Mouse (Mus musculus) heart, embryonic 12.5 days (tissue): Measurements from ENCODE around the gene Klhl22. TPM values are rescaled to one million over a fixed set of nuclear protein-coding genes. Genes with fewer than 3 reads are reported as not detected.

ENCODE experiments used
- ATAC-seq: fragments of 200-750 bp; cut with Nextera tagmentation; 2 replicates; pipeline ENCODE4 v1.8.0; 2017; ENCODE audit warnings: moderate TSS enrichment, moderate library complexity; ENCODE audit not compliant: insufficient number of reproducible peaks, low FRiP score
- H3K27ac ChIP-seq: fragments of 300-500 bp; sonication (generic); 2 replicates; pipeline ENCODE4 v1.5.1; 2016; ENCODE audit warnings: mild to moderate bottlenecking, moderate library complexity; ENCODE audit not compliant: poor library complexity, severe bottlenecking
- H3K27me3 ChIP-seq: fragments of 300-500 bp; sonication (generic); replicated peaks from 2 replicates; pipeline ENCODE4 v1.6.1; 2016; ENCODE audit warnings: mild to moderate bottlenecking, moderate library complexity
- H3K36me3 ChIP-seq: fragments of 300-500 bp; sonication (generic); 2 replicates; pipeline ENCODE4 v1.6.1; 2016; ENCODE audit warnings: mild to moderate bottlenecking, moderate library complexity
- H3K4me1 ChIP-seq: fragments of 300-500 bp; sonication (generic); replicated peaks from 2 replicates; pipeline ENCODE4 v1.6.1; 2016; ENCODE audit warnings: mild to moderate bottlenecking
- H3K4me2 ChIP-seq: fragments of 300-500 bp; sonication (generic); 2 replicates; pipeline ENCODE4 v1.6.1; 2016; ENCODE audit warnings: mild to moderate bottlenecking, moderate library complexity
- H3K4me3 ChIP-seq: fragments of 300-500 bp; sonication (generic); 2 replicates; pipeline ENCODE4 v1.5.1; 2016; ENCODE audit warnings: mild to moderate bottlenecking
- H3K9ac ChIP-seq: fragments of 300-500 bp; sonication (generic); 2 replicates; pipeline ENCODE4 v1.6.1; 2016; ENCODE audit warnings: mild to moderate bottlenecking, moderate library complexity
- H3K9me3 ChIP-seq: fragments of 300-500 bp; sonication (generic); replicated peaks from 2 replicates; pipeline ENCODE4 v1.6.1; 2016; ENCODE audit warnings: mild to moderate bottlenecking, moderate library complexity
- WGBS: fragments of 180-500 bp; shearing (Covaris S2); methylation state at CpG from one replicate; pipeline ENCODE4 v1.1.7; 2016; 5-methylcytosine and 5-hydroxymethylcytosine counted together
- polyA plus RNA-seq: library from polyadenylated mRNA; unstranded; fragments of >200 nt; fragmentation: Nextera tagmentation; extraction: Ambion mirVana; gene quantifications from 2 replicates; pipeline ENCODE4 v1.2.1, GENCODE M21; 2016

Klhl22 gene
- polyA plus RNA-seq, 1 experiment from 2014 or later, result 42.7 TPM

- WGBS, result 68% methylated on average over 1 of the region's 1 CpGs
Observed at GRCm38 (mm10) chr16:17779692-17780091, 20.3 kb downstream of the Klhl22 start.

GRCm38 (mm10) chr16:17785337-17785736, 25.9 kb downstream of the Klhl22 start:
- no peaks in the 10 kb centered on the region for H3K9me3 ChIP-seq
- H3K9ac ChIP-seq, result no peak overlapping the region
- no peak for ATAC-seq
- no peak overlapping the region for H3K4me3 ChIP-seq
- no peaks in the 10 kb centered on the region for H3K4me1 ChIP-seq
- WGBS, result 54% methylated on average over 3 of the region's 3 CpGs
- no peaks in the 10 kb centered on the region for H3K27me3 ChIP-seq
- peaks cover 59% of the 10 kb centered on the region for H3K36me3 ChIP-seq
- no peak overlapping the region for H3K4me2 ChIP-seq
- H3K27ac ChIP-seq, result no peak overlapping the region

More at GRCm38 (mm10) chr16:17779692-17780091, 20.3 kb downstream of the Klhl22 start:
- Histone ChIP-seq H3K9me3 (no peaks in the 10 kb centered on the region), H3K9ac (no peak overlapping the region), H3K4me3 (no peak overlapping the region), H3K27me3 (no peaks in the 10 kb centered on the region), H3K4me2 (no peak overlapping the region), H3K4me1 (no peaks in the 10 kb centered on the region), H3K27ac (no peak overlapping the region), H3K36me3 (peaks cover 49% of the 10 kb centered on the region)
- no peak for ATAC-seq

DNA sequence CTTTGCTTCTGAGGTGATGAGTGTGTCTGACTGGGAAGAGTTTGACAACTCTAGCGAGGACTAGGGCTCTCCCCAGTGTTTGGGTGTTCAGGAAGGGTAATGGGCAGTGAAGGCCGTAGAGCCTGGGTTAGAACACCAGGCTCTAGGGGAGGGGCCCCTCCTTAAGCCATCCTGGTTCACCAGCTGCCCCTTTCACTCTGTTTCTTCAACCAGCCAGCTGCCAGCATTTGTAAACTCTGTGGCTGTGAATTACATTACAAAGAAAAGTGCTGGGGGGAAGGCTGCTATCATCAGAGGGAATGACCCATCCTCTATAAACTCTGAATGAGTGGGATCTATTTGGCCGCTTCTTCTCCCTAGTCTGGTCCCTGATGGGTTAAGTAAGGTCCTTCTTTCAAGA, 33.3 kb downstream of the Klhl22 start:
- Histone ChIP-seq H3K4me2 (no peak overlapping the region), H3K9ac (no peak overlapping the region), H3K27ac (no peak overlapping the region), H3K36me3 (peaks cover 56% of the 10 kb centered on the region), H3K27me3 (peaks cover 17% of the 10 kb centered on the region), H3K4me3 (no peak overlapping the region), H3K9me3 (no peaks in the 10 kb centered on the region), H3K4me1 (peaks cover 16% of the 10 kb centered on the region)
- 70% methylated on average over 3 of the region's 3 CpGs for WGBS
- no peak for ATAC-seq

GRCm38 (mm10) chr16:17794047-17794446, 34.6 kb downstream of the Klhl22 start:
- no peaks in the 10 kb centered on the region for H3K9me3 ChIP-seq
- peaks cover 44% of the 10 kb centered on the region for H3K36me3 ChIP-seq
- no peak overlapping the region for H3K9ac ChIP-seq
- no peak for ATAC-seq
- peaks cover 20% of the 10 kb centered on the region for H3K27me3 ChIP-seq
- no peak overlapping the region for H3K27ac ChIP-seq
- H3K4me1 ChIP-seq, result peaks cover 27% of the 10 kb centered on the region
- WGBS, result 84% methylated on average over 4 of the region's 4 CpGs
- H3K4me2 ChIP-seq, result no peak overlapping the region
- H3K4me3 ChIP-seq, result no peak overlapping the region

GRCm38 (mm10) chr16:17795643-17796042, 36.2 kb downstream of the Klhl22 start:
- H3K4me2 ChIP-seq, result no peak overlapping the region
- no peak overlapping the region for H3K9ac ChIP-seq
- 63% methylated on average over 5 of the region's 5 CpGs for WGBS
- H3K27me3 ChIP-seq, result peaks cover 36% of the 10 kb centered on the region
- H3K9me3 ChIP-seq, result no peaks in the 10 kb centered on the region
- peaks cover 30% of the 10 kb centered on the region for H3K36me3 ChIP-seq
- no peak for ATAC-seq
- H3K4me1 ChIP-seq, result peaks cover 35% of the 10 kb centered on the region
- H3K4me3 ChIP-seq, result no peak overlapping the region
- H3K27ac ChIP-seq, result no peak overlapping the region

DNA sequence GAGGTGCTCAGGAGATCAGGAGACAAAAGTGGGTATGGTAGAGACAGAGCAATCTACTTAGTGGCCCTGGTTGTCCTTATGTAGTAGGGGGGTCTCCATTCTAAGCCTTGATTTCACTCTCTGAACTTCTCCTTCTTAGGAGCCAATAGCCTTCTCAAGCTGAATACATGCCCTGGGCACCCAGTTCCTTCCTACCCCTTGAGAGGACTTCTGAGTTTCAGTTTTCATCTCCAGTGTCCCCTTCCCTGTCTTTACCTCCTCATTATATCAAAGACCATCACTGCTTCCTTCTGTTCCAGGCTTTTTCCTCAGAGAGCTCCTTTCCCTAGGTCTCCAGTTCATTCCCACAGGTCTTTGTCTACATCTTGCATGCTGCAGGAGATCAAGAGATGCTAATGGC, 37.1 kb downstream of the Klhl22 start:
- peaks cover 45% of the 10 kb centered on the region for H3K27me3 ChIP-seq

DNA sequence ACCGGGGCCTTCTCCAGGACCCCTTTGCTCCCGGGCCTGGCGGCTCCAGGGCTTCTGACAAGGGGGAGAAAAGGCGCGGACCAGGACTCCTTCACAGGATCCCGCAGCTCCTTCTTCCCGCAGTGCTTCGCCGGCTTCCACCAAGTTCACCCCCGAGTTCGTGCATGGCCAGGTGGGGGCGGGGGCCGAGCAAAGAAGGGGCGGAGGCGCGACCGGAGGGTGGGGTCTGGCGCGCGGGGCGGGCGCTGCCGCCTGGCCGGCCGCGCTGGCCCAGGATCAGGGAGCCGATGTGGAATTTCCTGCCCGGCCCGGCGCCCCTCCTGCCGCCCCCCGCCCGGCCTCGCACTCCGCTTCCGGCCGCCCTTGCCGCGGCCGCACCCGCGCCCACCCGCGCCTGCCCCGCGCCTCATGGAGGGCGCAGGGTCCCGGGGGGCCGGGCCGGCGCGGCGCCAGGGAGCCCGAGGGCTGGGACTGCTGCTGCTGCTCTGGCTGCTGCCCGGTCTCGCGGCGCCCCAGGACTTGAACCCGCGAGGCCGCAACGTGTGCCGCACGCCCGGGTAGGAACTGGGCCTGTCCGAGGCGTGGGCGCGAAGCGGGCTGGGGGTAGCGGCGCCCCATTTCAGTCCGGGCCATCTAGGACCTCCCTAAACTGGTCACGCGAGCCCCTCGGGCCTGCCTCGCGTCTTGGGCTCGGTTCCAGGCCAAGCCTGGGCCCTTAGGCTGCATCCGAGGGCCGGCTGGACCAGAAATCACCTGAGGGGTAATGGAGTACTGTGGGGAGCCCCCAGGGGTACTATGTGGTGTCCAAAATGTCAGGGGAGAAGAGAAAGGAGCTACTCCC, 37.8 kb downstream of the Klhl22 start, which contains the start of gene Scarf2:
Scarf2 (plus strand) TSS at position 312 of the 841 bp plus-strand sequence.
- peak within 1 kb of the TSS; percentile 78 for H3K4me2 ChIP-seq
- H3K36me3 ChIP-seq, result peaks cover 18% of the 10 kb centered on the region
- no peaks in the 10 kb centered on the region for H3K9me3 ChIP-seq
- H3K9ac ChIP-seq, result peak within 1 kb of the TSS; percentile 83
- peaks cover 52% of the 10 kb centered on the region for H3K27me3 ChIP-seq
- peak within 1 kb of the TSS; percentile 64 for H3K4me3 ChIP-seq
- WGBS, result 1% methylated on average over 71 of the region's 81 CpGs
- peak within 1 kb of the TSS; percentile 77 for H3K27ac ChIP-seq
- ATAC-seq, result peak; percentile 69
- H3K4me1 ChIP-seq, result peaks cover 42% of the 10 kb centered on the region

More for the DNA sequence above, 37.1 kb downstream of the Klhl22 start:
- Histone ChIP-seq H3K36me3 (peaks cover 24% of the 10 kb centered on the region), H3K9me3 (no peaks in the 10 kb centered on the region), H3K4me2 (peak overlapping the region; percentile 78), H3K27ac (no peak overlapping the region), H3K4me1 (peaks cover 35% of the 10 kb centered on the region), H3K9ac (peak overlapping the region; percentile 83; the same call in 1 of the 2 replicates), H3K4me3 (peak overlapping the region; percentile 64)
- ATAC-seq, result no peak

DNA sequence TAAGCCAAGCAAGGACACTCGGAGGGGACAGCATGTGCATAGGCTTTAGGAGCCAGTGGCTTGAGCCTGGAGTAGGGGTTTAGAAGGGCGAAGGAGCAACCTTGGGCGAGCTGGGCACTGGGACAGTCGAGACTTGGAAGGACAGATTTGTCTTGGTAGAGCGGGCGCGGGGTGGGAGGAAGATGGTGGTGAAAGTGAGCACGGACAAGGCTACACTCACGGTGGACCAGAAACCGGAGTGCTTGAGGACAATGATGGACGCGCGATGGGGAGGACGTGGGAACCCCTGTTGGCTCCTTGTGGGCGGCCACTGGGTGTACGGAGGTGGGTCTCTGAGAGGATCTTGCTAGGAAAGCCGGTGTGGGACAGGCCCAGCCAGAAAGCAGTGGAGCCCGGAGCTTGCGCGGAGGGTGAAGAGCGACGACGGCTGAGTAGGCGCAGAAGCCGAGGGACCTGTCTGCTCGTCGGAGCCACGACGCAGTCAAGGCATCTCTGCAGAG, 38.4 kb downstream of the Klhl22 start:
- H3K27me3 ChIP-seq, result peaks cover 59% of the 10 kb centered on the region
- no peaks in the 10 kb centered on the region for H3K9me3 ChIP-seq
- peak overlapping the region; percentile 64 for H3K4me3 ChIP-seq
- H3K27ac ChIP-seq, result peak overlapping the region; percentile 77
- peak overlapping the region; percentile 83 for H3K9ac ChIP-seq
- 4% methylated on average over 29 of the region's 29 CpGs for WGBS
- ATAC-seq, result peak; percentile 11; the same call in 1 of the 2 replicates
- peaks cover 49% of the 10 kb centered on the region for H3K4me1 ChIP-seq
- peaks cover 12% of the 10 kb centered on the region for H3K36me3 ChIP-seq
- peak overlapping the region; percentile 78 for H3K4me2 ChIP-seq

- Histone ChIP-seq H3K36me3 (peaks cover 5% of the 10 kb centered on the region), H3K9me3 (no peaks in the 10 kb centered on the region), H3K4me2 (peak overlapping the region; percentile 78), H3K9ac (peak overlapping the region; percentile 83), H3K27me3 (peaks cover 65% of the 10 kb centered on the region), H3K27ac (peak overlapping the region; percentile 77), H3K4me3 (peak overlapping the region; percentile 64), H3K4me1 (peaks cover 55% of the 10 kb centered on the region)
- WGBS, result 4% methylated on average over 39 of the region's 45 CpGs
- ATAC-seq, result peak; percentile 51
Observed at GRCm38 (mm10) chr16:17798321-17799180, 39.1 kb downstream of the Klhl22 start.

- peaks cover 66% of the 10 kb centered on the region for H3K4me1 ChIP-seq
- peaks cover 76% of the 10 kb centered on the region for H3K27me3 ChIP-seq
- no peak overlapping the region for H3K4me3 ChIP-seq
- no peak overlapping the region for H3K4me2 ChIP-seq
- H3K9ac ChIP-seq, result no peak overlapping the region
- no peaks in the 10 kb centered on the region; the same call in 1 of the 2 replicates for H3K36me3 ChIP-seq
- H3K27ac ChIP-seq, result no peak overlapping the region
- no peaks in the 10 kb centered on the region for H3K9me3 ChIP-seq
- no peak for ATAC-seq
Observed at GRCm38 (mm10) chr16:17799584-17799983, 40.2 kb downstream of the Klhl22 start.
